Mouse (Mus musculus): Measurements from ENCODE around the gene Col1a1.

Gene Col1a1

DNA sequence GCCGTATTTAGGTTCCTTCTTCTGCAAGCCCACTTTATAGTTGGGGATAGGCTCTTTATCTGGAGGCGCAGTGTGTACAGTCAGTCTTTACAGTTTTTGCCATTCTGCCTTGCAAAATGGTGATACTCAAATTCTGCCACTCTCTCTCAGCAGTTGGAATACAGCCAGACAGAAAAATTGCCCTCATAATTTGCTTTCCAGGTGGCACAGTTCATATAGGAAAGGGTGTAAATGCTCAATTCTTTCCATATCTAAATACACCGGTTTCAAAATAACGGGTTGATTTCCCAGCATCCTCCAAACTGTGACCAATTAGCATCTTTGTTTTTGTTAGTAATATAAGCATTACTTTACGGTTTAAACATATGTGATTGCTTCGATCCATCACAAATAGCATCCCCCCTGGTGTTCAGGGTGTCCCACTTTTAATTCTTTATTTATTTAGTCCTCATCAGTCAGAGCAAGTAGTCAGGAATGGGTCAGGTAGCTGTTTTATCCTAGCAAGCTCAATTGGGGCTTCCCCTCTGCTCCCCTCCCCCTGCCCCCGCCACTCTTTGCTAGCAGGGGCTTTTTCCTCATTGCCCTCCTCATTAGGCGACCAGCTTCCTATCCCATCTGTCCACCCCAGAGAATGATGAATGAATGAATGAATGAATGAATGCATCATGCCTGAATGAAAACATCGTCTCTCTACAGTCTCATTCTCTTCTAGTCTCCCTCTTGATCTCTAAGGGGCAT, 42.3 kb downstream of the Col1a1 start:
- DNase-seq (ENCODE audit: low spot score): no peak

DNA sequence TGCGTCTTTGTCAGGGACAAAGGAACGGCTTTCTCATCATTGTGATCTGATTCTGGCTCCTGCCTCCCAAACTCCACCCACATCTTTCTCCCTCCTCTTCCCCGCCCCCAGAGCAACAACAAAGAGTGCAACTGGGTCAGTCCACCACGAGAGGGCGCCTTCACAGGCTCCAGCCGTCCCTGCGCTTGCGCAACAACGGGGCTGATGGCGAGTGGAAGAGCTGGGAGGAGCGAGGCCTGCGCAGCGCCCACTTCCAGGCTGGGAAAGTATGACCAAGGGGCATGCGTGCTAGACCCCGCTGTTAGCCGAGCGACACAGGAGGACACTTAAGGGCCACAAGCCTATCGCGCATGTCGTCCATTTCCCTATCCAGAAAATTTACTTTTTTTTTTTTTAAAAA, 42.9 kb downstream of the Col1a1 start:
- DNase-seq (ENCODE audit: low spot score): peak; percentile 99

DNA sequence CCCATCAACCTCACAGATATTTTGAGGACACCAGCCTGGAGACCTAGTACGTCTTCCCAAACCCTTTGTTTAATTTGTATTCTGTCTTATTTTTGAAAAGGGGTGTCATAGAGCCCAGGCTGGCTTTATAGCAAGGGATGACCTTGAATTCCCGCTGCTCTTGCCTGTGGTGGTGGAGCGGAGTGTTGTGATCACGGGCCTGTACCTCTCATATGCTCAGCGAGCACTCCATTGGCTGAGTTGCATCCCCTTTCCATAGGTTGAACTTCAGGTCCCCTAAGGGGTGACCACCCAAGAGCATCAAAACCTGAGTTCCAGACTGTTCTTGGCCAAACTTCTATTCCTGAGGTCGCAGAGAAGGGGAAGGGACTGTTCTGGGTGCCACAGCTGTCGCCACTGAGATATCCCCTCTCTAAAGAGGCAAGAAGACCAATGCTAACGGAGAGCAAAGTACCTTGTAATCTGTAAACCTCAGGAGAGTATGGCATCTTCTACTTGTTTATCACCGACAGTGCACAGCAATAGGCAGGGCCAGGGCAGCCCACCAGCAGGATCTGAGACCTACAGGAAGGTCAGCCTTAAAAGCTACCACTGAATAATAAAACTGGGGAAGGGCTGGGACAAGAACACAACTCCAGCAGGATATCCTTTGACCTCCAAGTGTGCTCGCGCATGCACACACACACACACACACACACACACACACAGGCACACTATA, 43.6 kb downstream of the Col1a1 start:
- DNase-seq (ENCODE audit: low spot score): no peak

DNA sequence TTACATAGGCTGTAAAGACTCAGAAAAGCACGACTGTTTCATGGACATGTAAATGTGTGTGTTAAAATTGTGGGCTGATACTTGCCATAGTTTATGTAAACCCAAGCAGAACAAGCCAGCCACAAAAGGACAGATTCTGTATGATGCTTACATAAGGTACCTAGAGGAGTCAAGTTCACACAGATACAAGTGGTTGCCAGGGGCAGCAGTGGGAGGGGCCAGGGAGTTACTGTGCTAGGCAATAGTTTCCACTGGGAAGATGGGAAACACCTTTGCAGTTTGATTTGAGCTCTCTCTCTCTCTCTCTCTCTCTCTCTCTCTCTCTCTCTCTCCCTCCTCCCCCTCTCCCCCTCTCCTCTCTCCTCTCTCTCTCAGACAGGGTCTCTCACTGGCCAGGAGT, 49.1 kb downstream of the Col1a1 start:
- peak; percentile 17 for DNase-seq (ENCODE audit: low spot score)

DNA sequence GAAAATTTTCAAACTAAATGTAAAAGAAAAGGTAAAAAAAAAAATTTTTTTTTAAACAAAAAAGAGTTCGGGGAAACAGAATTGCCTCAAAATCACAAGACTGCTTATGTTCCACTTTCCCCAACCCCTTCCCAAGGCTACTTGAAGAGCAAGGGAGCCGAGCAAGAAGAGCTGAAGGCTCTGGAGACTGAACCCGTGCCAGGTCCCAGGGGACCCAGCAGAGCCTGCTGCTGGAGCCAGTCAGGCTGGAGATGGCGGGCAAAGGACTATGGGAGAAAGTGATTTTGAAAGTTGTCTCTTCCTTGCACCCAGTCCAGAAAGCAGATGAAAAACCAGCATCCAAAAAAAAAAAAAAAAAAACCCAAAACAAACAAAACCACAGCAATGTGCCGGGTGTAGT, 49.8 kb downstream of the Col1a1 start:
- DNase-seq (ENCODE audit: low spot score): no peak

DNA sequence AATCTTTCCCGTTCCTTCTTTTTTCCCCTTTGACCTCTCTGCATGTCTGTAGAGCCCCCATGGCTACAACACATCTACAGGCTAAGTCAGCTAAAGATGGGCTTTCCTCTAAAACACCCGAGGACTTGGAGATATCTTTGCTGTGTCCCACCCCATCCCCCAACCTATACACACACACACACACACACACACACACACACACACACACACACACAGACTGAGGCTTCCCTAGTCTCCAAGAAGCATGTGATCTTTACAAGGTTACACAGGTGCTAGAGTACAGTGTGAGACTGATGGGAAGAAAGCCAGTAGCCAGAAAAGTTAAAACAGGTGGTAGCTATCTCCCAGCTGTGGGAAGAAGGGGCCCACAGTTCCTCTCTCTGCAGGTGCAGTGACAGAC, 50.4 kb downstream of the Col1a1 start:
- DNase-seq (ENCODE audit: low spot score): no peak

DNA sequence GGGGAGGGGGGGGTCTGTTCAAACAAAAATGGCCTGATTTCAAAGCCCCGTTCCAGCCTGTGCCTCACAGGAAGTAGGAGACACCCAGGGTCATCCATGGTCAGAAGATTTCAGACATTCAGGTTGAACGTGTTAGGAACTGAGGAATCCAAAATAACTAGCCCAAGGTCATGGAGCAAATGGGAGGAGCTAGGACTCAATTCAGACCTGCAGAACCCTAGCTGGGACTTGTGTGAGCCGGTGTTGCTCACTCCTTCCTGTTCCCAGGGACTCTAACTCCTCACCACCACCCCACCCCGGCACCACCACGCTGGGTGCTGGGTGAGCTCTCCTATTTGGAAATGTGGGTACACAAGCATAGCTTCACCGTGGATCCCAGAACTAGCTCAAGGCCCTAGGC, 51.3 kb downstream of the Col1a1 start:
- no peak for DNase-seq (ENCODE audit: low spot score)

DNA sequence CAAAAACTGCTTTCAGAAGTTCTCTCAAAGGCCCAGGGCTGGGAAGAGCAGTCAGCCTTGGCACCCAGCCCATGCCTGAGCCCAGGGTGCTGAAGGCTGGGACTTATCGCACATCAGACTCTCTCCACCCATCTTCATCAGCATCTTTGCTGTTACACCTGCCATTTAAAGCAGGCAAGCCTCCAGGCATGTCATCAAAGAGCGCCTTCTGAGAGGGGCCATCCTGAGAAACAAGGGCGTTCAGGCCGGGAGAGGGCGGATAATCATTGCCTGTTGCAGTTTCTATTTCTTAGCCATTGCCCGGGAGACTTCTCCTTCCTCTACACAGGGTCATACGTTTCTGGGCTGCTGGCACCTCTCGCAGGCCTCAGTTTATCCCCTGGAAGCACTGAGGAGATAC, 51.8 kb downstream of the Col1a1 start:
- DNase-seq (ENCODE audit: low spot score): no peak

DNA sequence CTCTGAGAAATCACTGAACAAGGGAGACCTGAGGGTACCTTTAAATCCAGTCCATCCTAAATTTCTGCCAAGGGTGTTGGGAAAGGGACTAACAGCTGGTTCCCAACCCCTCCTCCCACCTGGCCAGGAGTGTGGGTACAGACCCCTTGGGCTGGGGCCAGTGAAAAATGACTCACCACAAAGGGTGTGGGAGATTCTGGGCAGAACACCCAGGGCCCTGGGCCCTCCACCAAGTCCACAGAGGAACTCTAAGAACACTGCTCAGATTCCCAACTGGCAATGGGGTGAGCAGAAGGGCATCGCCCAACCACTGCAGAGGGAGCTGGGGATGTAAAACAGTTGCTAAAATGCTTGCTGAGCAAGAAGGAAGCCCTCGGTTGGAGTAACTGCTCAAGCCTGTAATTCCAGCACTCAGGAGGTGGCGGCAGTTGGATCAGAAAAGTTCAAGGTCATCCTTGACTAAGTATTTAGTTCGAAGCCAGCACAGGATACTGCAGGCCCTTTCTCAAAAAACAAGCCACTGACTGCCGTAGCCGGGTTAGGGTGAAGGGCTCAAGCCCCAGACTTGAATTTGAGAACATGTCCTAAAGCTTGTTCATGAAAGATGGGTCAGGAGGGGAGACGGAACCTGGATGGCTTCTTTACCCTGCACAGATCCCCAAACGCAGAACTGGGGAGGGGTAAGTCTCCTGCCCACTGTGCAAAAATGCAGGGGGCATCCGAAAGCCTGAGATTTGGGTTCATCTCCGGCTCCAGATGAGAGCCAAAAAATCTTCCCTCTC, 52.9 kb downstream of the Col1a1 start:
- no peak for DNase-seq (ENCODE audit: low spot score)

DNA sequence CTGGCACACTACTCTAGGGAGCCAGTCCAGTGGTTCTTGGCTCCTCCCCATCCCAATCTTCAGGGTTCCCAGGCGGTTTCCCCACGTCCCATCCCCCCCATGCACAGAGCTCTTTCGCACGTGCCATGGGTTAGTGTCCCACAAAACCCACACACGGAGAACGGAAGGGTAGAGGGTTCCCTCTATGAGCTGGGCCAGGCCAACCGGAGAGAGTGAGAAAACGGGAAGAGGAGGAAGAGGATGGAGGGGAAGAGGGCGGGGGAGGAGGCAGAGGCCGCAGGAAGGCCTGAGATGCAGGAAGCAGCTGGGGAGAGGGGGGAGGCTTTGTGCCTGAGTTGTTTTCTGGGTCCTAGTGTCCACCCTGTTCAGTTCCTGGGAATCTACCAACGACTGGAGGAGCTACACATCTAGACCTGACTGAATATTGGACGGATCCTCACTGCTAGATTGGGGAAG, 53.6 kb downstream of the Col1a1 start:
- peak; percentile 92 for DNase-seq (ENCODE audit: low spot score)

DNA sequence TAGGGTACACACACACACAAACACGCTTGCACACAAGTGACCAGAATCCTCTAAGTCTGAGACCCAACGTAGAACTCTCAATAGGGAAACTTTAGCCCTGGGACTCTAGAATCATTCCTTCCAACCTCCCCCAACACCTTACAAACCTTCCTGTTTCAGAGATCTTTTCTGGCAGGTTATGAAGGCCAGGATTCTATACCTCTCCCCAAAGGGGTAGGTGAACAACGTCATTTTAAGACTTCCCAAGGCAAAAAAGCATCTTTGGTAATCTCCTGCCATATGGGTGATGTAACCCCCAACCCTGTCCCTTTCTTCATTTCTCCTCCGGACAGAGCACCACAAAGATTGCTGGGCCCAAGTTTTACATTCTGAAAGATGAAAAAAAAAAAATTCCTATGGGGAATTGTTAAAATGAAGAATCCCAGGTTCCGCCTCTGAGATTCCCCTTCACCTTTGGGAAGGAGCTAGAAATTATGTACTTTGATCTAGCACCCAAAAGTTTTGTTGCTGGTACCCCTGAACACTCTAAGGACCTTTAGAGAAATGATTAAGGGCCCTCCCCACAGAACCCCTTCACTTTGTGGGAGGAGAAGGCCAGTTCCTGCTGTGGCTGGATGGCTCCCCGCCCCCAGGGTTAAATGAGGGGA, 54.2 kb downstream of the Col1a1 start:
- no peak for DNase-seq (ENCODE audit: low spot score)

DNA sequence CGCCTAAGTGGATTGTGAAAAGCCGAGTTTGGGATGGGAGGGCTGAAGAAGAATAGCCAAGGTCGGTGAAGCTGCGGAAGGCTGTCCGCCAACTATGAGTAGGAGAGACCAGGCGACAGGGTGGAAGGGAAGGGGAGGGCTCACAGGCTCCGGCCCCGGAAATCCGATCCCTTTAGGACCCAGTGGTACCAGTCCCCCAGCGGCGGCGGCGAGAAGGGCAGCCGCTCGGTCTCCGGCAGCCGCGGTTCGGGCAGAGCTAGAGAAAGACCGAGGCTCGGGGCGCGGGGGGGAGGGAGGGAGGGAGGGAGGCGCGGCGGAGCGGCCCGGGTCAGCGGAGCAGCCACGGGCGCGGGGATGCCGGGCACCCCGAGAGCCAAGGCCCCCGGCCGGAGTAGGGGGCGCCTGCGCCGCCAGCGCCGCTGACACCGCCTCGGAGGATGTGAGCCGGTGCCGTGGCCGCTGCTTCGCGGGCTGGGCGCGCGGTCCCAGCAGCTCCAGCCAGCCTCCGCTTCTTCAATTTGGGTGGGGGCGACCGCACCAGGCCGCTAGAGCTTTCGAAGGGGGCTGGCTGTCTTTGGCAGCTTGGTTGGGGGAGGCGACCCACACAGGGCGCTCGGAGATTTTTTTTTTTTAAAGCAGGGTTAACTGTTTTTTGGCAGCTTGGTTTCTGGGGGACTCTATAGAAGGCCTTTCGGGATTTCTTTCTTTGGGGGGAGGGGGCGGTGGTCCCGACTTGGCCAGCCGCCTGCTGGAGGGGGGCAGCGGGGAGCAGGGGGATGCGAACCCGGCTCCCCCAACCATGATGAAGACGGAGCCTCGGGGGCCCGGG, 54.9 kb downstream of the Col1a1 start, which contains the start of gene Ppp1r9b:
Ppp1r9b (plus strand) TSS at position 287 of the 829 bp plus-strand sequence.
- DNase-seq (ENCODE audit: low spot score): peak; percentile 95

DNA sequence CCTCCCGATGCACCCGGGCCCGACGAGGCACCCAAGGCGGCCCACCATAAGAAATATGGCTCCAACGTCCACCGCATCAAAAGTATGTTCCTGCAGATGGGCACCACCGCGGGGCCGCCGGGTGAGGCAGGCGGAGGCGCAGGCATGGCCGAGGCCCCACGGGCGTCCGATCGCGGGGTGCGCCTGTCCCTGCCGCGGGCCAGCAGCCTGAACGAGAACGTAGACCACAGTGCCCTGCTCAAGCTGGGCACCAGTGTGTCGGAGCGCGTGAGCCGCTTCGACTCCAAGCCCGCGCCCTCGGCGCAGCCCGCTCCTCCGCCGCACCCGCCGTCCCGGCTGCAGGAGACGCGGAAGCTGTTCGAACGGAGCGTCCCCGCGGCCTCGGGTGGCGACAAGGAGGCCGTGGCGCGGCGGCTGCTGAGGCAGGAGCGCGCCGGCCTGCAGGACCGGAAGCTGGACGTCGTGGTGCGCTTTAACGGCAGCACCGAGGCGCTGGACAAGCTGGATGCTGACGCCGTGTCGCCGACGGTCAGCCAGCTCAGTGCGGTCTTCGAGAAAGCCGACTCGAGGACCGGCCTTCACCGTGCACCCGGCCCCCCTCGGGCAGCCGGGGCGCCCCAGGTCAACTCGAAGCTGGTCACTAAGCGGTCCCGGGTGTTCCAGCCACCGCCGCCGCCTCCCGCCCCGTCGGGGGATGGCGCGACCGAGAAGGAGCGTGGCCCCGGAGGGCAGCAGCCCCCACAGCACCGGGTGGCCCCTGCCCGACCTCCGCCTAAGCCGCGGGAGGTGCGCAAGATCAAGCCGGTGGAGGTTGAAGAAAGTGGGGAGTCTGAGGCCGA, 55.8 kb downstream of the Col1a1 start:
- no peak for DNase-seq (ENCODE audit: low spot score)

DNA sequence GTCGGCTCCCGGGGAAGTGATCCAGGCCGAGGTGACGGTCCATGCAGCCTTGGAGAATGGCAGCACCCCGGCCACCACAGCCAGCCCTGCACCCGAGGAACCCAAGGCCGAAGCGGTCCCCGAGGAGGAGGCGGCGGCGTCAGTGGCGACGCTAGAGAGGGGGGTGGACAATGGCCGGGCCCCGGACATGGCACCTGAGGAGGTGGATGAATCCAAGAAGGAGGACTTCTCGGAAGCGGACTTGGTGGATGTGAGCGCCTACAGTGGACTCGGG, 56.4 kb downstream of the Col1a1 start:
- no peak for DNase-seq (ENCODE audit: low spot score)

DNA sequence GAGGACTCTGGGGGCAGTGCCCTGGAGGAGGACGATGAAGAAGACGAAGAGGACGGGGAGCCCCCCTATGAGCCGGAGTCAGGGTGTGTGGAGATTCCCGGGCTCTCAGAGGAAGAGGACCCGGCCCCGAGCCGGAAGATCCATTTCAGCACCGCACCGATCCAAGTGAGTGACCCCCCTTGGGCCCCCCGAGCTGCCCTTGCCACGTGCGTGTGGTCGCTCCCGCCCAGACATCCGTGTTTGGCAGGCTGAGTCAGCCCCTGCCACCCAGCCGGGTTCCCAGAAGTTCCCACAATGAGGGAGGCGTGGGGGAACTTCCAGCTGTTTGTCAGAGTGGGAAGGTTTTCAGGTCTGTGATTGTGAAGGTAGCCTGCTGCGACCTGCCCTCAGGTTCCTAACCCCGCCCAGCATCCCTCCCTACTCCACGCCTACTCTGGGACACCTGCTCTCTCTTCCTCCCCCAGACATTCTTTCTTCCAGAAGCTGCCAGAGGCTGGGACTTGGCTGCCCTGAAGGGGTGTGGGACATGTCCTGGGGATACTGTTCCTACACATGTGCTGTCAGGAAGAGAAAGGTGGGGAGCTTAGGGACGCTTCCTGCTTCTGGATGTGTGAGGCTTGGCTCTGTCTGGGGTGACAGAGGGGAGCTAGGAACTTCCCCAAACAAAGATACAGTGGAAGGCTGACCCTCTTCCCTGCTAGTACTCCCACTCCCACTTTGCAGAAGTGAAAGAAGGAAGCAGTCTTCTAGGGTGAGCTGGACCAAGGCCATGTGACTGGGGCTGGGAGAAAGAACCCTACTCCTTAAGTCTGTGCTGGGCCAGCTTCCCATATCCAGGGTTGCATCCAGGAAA, 57.0 kb downstream of the Col1a1 start:
- DNase-seq (ENCODE audit: low spot score): no peak

DNA sequence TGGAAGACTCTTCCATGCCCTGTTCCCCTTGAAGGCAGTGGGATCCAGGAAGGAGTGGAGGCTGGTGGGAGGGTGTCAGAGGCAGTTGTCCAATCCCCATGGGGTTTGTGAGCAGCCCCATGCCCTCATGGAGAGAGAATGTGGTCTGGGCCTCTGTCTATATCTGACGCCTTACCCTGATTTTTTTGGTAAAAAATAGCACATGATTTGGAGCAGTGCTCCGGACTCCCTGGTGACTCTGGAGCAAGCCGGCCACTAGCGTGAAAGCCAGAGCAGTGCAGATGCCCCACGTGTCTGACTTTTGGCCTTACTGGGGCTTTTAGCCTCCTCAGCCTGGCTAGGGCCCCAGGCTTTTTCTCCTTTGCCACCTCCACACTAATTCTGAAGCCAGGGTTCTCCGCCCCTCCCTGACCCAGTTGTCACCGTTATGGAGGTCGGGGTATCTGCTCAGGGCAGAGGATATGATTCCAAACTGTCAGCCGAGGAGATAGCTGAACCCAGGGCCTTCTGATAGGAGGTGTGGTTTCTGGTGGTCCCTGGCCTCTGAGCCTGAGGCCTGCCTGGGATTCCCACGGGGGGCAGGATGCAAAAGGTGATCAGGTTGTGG, 58.3 kb downstream of the Col1a1 start:
- no peak for DNase-seq (ENCODE audit: low spot score)

DNA sequence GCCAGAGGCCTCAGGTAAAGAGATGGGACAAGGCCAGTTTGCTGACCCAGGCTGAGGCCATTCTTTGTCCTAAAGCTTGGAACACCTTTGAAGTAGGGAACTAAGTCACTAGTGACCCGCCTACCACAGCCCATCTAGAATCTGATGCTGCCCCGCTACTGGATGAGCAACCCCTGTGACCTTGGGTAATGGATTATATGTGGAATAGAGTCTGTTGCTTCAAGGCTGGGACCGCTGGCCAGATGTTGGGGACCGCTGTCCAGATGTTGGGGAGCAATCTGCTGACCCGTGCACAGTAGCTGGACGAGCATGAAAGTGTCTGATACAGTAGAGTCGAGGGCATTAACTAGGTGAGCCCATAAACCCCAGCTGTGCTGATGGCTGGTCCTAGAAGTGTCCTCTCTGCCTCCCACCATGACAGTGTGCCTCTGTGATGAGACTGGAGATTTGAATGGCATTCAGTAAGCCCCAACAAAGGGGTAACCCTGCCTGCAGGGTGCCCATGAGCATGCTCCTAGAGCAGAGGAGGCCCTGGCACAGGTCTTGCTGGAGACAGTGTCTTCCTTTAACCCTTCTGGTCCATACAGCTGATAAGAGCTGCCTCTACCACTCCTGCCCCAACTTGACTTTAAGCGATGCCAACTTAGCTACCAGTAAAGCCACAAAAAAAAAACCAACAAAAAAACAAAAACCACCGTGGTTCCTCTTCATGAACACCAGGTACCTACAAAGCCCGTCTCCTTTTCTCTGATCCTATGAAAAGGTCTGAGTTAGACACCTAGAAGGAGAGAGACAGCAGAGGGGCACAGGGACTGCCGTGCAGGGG, 59.1 kb downstream of the Col1a1 start:
- DNase-seq (ENCODE audit: low spot score): no peak

DNA sequence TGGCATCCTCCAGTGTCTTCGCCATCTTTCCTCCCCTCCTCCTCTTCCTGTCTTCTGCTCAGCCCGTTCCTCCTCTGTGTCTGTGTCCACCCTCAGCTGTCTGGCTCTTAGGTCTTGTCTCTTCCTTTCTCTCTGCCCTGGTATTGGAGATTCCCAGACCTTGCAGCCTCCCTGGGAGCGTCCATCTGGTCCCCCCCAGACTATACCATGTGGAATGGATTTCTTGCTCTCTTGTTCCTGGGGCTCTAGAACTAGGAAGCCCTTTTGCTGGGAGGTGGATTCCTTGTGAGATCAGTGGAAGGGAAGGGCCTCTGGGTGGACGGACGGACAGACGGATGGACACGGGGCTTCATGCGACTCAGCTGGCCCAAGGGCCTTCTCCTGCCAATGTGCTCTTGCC, 60.1 kb downstream of the Col1a1 start:
- no peak for DNase-seq (ENCODE audit: low spot score)

Measured in retina, embryonic 14.5 days (tissue).